Mouse (Mus musculus): Measurements from ENCODE around the gene Dnajc25.

Gene Dnajc25

DNA sequence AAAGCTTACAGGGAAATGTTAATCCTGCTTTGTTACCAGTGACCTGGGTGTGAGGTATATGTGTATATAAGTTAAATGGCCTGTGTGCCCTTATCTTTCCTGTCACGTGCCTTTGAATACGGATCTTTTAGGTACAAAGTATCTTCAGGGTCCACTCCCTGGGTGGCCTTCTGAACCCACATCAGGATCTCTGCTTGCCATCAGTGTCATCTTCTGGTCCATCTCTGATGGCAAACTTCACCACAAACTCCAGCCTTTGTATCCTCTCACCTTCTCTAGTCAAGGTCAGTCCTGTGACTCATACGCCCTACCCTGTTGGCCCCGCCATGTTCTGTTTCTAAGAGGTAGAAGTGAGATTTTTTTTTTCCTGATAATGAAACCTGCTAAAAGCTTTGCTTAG lies at the start of gene Dnajc25:
Gene Dnajc25, plus strand, starts transcription at position 301 of the 400 bp plus-strand sequence.
- DNase-seq (ENCODE audit: low read depth, low spot score): no peak

DNA sequence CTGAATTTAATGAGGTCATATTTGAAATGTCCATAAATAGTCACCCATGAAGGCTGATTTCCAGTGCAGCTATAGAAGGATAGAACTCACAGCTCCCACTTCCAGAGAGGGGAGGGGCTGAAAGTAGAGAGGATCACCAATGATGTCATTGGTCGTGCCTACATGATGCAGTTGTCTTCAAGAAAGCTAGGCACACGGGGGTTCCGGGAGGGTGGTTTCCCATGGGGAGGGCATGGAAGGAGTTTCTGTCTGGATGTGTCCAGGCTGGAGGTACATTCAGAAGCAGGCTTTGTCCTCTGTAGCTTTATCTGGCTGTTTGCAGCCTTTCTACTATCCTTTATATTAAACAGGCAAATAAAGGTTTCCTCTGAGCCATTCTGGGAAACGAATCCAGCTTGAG lies 46.5 kb upstream of the Dnajc25 start:
- DNase-seq (ENCODE audit: low read depth, low spot score): no peak

DNA sequence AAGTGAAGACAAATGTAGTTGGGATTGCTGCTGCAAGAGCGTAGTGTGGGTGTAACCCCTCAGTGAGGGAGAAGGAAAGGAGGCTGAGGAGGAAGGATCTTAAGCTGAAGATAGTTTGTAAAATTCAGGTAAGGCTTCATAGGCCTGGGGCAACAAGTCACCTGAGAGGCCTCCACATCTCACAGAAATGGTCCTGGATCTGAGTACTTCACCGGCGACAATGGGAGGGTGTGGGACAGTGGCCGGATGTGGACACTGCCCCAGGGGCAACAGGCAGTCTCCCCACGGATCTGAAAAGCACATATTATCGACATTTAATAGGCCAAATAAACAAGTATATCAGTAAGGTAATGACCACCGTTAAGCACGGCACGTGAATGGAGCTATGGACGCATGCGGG lies 42.2 kb upstream of the Dnajc25 start:
- no peak for DNase-seq (ENCODE audit: low read depth, low spot score)

DNA sequence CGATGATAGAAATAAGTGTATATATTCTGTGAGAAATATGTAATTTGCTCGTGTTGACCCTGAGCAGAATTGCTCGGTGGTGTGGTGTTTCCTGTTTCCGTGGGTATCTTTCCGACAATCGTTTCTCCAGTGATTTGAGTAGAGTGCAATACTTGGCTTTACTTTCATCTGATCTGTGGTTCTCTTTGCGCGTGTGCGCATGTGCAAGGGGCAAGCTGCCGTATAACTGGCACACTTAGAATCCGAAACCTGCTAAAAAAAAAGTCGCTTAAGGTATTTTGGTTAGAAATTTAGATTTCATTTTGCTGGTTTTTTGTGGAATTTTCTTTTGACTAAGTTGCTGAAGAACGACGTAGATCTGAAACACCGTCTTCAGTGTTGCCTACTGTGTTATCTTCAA lies 33.1 kb upstream of the Dnajc25 start:
- peak; percentile 14 for DNase-seq (ENCODE audit: low read depth, low spot score)

DNA sequence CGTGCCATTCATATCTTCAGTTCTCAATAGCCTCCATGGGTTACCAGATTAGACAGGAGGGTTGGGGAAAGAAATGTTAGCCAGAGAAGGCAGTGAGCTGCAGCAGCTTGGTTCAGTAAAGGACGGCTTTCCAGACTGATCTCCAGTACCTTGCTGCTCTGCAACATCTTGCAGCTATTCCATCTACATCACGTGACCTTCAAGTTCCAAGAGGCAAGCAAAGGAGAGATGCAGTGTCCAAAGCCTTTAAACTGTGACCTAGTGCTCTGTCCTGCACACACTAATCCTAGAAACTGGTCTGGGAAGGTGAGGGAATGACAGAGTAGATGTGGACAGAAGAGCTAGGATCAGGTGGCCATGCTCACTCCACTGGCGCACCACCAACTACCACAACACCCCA lies 31.6 kb upstream of the Dnajc25 start:
- DNase-seq (ENCODE audit: low read depth, low spot score): no peak

DNA sequence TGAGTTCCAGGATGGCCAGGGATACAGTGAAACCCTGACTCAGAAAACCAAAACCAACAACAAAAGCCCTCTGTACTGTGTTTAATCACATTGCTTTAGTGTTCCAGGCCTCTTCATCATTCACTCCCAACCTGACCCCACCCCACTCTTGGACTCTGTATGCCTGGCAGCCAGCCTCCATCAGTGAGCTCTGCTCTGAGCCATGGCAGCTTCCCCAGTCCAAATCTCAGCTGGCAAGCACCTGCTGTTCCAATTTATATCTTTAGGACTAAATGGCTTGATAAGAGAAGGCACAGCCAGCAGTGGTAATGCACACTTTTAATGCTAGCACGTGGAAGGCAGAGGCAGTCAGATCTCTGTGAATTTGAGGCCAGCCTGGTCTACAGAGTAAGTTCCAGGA lies 29.7 kb upstream of the Dnajc25 start:
- no peak for DNase-seq (ENCODE audit: low read depth, low spot score)

DNA sequence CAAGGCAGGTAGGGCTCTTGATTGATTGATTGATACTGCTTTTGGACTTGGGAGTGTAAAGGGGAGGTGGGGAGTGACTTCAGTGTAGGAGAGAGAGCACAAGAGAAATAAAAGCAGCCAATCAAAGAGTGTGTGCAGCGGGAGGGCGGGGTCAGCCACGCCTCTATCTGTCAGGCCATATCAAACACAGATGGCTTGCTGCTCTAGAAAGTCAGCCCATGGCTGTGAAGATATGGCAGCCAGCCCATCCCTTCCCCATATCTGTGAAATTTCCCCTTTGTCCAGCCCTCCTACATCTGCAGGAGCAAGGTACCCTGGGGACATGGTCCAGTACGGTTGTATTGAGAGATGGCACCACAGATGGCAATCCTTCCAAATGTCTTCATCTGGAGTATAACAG lies 24.2 kb upstream of the Dnajc25 start:
- no peak for DNase-seq (ENCODE audit: low read depth, low spot score)

DNA sequence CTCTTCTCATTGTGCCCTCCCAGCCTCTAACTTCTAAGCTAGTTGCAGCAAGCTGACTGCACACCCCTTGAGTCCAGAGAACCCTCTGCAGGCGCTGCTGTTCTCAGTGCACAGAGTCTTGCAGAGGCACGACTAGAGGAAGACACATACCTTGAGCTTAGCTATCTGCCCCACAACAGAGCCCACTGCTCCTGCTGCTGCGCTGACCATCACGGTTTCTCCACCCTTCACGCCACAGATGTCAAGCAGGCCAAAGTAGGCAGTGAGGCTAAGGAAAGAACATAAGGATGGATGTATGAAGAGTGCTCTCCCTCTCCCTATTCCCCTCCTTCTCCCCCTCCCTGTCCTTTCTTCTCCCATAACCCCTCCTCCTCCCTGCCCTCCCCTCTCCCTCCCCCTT lies 19.2 kb upstream of the Dnajc25 start:
- DNase-seq (ENCODE audit: low read depth, low spot score): no peak

DNA sequence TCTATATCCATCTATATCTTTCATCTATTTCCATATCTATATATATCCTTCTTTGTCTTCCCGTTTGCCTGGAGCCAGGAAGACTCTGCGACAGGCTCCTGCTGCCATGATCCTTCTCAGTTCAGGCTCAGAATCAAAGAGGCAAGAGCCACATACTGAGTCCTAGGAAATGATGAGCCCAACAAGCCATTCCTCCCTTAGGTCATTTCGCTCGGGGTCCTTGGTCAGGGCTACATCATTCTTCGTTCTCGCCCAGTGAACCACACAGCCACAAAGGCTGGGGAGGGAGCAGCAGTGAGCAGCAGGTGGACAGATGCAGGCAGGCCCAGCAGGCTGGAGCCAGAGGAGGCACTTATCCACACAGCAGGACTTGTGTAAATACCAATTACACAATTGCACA lies 13.4 kb upstream of the Dnajc25 start:
- no peak for DNase-seq (ENCODE audit: low read depth, low spot score)

DNA sequence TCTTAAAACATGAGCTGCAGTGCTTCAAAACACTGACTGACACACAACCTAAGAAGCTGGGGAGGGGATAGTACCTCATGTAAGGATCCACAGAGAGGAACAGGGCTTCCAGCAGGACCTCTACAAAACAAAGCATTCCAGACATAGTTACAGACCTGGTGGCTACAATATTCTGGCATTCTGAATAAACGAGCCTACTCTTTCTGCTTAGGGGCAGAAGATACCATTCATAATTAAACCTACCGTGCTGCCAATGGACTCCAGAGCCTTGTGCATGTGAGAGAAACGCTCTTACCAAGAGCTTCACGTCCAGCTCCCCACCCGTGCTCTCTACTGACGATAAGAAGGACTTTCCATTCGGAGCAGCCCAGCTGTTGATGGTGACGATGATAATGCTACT lies 12.1 kb upstream of the Dnajc25 start:
- no peak for DNase-seq (ENCODE audit: low read depth, low spot score)

DNA sequence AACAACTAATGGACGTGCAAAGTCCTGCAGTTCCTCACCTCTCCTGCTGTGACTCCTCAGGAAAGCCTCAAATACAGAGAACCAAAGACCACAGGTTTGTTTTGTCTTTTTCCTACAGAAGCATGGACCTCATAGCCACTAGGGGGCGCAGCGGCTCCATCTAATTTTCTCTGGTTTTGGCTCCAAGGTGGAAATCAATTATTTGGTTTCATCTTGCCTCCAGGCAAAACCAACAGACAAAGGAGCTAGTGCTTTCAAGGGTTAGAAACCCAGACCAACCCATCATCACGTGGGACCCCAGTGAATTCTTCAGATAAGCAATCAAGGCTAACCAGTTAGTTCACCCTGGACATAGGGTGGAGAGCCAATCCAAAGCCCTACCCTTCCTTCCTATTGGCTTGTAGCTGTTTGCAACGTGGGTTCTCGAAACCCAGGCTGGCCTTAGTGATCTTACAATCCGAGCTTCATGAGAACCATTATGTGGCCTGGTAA lies 9.7 kb upstream of the Dnajc25 start:
- peak; percentile 75 for DNase-seq (ENCODE audit: low read depth, low spot score)

DNA sequence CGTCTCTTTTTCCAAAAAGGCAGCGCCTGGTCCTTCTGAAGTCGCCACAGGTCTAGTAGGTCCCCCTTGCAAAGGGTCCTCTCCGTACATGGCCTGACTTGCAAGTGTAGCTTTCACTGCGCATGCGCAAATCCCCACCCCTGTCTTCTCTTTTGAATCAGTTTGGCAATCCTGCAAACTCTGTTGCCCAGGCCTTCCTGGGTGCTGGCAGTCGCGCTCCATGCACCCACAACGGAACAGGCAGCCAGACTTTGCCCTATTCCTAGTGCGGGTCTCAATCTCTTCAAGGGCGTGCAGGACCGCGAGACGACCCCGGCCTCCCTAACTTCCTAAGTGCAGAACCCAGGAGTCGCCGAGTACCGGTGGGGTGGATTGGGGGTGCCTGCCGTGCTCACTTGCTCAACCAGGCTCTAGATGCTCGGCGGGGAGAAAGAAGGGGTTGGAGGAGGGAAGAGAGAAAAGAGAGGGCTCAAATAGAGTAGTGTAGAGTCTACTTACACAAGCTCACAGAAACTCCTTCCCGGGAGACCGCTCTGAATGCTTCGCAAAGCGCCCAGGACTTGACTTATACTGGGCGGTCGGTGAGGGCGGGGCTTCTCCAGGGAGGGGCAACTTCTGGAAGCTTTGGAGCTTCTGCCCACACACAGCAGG lies 8.2 kb upstream of the Dnajc25 start, which contains the start of gene Ptgr1:
Gene Ptgr1, minus strand, starts transcription at position 580 of the 651 bp plus-strand sequence.
- DNase-seq (ENCODE audit: low read depth, low spot score): peak; percentile 72

DNA sequence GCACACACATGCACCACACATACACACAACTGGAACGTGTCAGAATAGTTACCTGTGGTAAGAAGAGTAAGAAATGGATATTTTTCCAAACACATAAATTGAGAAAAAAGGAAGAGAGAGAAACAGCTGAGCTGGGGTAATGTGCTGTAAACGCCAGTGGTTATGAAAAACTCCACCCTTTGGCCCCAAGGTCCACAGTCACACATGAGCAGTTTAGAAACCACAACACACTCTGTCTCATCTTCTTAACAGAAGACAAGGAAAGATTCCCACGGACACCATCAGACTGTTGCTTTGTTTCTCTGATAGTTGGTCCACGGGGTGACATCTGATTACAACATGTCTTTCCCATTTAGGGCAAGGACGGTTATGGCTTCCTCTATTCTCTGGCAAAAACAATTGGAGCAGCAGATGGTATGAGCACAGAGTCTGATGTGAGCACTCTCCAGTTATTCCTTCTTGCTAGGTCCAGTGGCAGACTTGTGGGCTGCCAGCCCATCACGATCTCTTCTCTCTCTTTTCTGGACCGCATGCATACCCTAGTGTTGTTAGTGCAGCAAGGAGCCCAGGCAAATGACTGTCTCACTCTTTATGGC lies 5.5 kb upstream of the Dnajc25 start:
- DNase-seq (ENCODE audit: low read depth, low spot score): no peak

DNA sequence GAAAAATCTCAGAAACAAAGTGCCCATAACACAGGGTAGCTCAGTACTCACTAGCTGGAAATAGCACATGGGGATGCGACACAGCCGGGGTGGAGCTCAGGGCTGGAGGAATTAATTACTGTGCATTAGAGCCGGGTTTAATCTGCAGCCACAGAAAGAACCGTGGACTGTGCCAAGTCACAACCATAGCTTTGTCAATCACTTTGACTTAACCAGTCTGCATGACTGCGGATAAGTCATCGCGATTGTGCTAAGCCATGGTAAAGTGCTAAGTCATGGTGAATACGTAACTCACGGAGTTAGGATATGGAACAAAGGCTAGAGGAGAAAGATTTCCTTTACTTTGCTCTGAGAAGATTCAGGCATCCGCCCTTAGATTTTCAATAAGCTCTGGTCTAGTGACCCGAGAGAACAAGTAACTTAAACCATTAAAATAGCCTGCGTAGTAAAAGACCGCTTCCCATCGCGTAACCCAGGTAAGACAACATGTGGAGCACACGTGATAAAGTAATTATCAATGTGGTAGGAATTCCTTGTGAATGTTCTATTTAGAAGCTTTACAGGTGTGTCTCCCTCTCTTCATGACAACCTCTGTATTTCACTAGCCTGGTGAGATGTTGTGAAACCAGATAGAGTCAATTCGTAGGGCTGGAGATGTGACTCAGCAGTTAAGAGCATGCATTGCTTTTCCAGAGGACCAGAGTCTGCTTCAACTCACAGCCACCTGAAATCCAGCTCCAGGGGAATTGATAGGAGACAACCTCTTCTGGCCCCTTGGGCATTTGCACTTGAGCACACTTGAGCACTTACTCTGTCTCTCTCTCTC lies 4.0 kb upstream of the Dnajc25 start:
- no peak for DNase-seq (ENCODE audit: low read depth, low spot score)

DNA sequence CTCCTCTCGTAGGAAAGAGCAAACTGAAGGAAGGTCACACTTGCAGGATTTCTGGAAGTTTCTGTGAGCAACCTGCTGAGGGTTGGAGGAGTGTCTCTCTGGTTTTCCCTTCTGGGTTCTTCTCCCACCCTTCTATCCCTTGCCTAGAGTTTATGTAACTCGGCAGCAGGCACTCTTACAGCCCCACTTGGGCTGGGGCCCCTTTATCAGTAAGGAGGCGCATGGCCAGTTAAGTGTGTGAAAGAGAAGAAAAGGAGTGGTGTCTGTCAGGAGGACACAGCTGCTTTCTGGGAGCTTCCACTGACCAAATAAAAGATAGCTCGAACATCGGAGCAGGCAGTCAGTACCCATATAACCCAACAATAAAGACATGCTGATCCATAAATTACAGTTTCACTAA lies 2.7 kb upstream of the Dnajc25 start:
- DNase-seq (ENCODE audit: low read depth, low spot score): no peak

DNA sequence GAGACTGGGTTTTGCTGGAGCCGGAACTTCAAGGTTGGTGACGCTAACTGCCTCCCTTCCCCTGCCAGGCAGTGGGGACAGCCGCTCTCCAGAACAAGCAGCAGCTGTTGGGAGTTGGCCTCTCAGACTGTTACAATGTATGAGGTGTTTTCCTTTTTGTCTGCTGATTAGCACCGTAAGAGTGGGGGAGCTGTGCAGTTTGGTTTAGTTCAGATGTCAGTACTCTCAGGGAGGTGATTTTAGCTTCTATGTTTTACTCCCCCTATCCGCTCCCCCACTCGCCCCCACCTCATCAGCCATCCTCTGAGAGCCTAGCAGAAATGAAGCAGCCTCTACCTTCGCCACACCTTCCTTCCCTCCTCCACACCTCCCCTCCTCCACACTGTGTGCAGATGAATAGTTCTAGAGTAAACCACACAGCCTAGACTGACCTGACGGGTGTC lies 410 bp downstream of the Dnajc25 start:
- DNase-seq (ENCODE audit: low read depth, low spot score): no peak

DNA sequence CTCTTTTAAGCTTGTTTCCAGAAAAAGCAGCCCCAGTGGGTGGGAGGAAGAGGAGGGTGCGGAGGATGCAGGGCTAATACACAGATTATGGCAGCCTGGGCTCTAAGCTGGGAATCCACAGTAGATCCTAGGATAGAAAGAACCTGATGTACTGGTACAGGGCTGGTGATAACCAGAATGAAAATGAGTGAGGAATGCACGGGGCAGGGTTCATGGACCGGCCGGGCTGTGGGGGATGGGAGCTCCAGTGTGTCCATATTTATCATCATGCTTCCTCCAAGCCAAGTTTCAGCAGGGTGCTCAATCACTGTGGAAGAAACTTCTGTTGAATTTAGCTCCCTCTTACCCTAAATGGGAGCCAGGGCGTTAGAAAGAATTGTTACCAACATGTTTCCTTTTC lies 2.2 kb downstream of the Dnajc25 start:
- no peak for DNase-seq (ENCODE audit: low read depth, low spot score)

DNA sequence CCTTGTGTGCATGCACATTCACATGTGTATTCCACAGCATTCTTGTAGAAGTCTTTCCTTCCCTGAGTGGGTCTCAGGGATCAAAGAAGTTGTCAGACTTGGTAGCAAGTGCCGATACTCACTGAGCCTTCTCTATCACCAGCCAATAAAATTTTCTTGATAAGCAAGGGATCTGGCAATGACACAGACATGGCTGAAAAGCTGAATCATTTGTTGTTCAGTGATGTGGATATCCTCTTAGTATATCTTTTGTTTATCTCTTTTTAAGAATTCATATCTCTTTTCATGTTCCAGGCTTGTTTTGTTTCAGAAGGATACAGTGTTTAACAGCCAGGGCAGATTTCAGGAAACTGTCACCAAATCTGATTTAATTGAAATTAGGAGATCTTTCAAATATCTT lies 3.8 kb downstream of the Dnajc25 start:
- DNase-seq (ENCODE audit: low read depth, low spot score): no peak

DNA sequence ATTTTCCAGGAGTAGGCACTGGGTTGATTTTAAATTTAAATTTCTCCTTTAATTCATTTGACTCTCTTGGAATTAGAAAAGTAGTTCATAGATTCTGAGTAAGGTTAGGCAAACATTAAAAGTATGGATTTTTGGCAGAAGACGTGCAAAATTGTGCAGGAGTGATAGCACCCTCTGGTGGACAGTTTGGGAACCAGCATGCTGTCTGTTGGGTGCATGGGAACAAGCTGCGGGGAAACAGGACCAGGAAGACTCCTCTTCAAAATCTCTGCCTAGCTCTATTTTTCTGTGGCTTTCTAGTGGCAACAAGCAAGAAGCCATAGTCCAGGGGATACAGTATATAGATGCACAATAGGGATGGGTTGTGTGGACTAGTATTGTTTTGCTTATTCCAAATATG lies 4.8 kb downstream of the Dnajc25 start:
- DNase-seq (ENCODE audit: low read depth, low spot score): peak; percentile 75

DNA sequence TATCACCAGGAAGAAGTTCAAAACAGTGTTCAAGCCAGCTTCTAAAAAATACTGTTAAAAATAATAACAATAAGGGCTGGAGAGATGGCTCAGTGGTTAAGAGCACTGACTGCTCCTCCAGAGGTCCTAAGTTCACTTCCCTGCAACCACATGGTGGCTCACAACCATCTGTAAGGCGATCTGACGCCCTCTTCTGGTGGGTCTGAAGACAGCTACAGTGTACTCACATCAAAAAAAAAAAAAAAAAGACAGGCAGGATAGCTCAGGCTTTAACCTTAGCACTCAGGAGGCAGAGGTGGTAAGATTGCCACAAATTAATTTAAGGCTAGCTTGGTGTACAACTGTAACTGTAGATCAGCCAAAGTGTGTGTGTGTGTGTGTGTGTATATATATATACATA lies 5.8 kb downstream of the Dnajc25 start:
- DNase-seq (ENCODE audit: low read depth, low spot score): peak; percentile 85

DNA sequence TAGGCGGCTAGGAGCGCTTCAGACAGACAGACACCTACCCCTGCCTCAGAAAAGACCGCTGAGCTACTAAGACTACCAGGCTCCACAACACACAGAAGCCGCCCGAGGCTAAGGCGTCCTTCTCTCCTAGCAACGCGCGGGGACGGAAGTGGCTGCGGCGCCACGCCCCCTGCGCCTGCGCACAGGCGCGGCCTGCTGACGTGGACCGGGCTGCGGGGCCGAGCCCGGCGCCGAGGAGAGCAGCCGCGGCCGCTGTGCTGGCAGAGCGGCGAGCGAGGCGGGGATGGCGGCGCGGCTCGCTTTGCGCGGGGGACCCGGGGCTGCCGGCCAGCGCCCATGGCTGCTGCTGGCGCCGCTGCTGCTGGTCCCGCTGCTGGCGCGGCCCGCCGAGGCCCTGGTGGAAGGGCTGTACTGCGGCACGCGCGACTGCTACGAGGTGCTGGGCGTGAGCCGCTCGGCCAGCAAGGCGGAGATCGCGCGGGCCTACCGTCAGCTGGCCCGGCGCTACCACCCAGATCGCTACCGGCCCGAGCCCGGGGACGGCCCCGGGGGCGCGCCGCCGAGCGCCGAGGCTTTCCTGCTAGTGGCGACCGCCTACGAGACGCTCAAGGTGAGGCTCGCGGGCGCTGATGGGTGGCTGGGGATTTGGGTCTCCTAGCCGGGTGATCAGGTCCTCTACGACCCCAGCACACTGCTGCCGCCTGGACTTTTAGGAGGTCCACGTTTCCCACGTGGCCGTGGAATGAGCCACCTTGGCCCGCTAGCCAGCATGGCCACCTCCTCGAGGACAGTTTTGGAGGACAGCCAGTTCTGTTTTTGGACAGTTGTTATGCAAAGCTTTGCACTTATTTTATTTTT lies 8.3 kb downstream of the Dnajc25 start, which contains the start of gene Gm20503:
Gene Gm20503, plus strand, starts transcription at position 263 of the 858 bp plus-strand sequence.
- DNase-seq (ENCODE audit: low read depth, low spot score): peak; percentile 95

DNA sequence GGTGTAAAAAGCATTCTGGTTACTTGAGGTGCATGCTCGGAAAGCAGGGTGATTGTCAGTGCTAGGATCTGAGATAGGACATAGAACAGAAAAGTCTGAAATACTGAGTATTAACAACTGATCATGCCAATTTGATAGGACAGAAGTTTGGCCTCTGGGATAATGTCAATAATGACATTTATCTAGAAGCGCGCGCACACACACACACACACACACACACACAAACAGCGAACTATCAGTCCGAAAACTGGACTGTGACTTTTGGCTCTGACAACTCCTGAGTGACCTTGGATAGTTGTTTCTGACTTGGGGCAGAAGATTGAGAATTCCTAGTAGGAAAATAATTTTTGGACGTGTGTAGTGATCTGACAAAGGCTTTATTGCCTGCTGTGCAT lies 8.9 kb downstream of the Dnajc25 start:
- no peak for DNase-seq (ENCODE audit: low read depth, low spot score)
